Mouse (Mus musculus) midbrain, embryonic 16.5 days (tissue): ENCODE data around the gene Rras. TPM values are rescaled to one million over a fixed set of nuclear protein-coding genes. Genes with fewer than 3 reads are reported as not detected.
"Not testable (repeated sequence)": the region's sequence is repeated elsewhere in the genome, so short reads cannot be mapped to it uniquely, and the experiment has no call there.

Source experiments
- ATAC-seq: fragments of 200-750 bp; cut with Nextera tagmentation; 2 replicates; pipeline ENCODE4 v1.8.0; 2017; ENCODE audit warnings: moderate TSS enrichment
- H3K27ac ChIP-seq: fragments of 300-500 bp; sonication (generic); 2 replicates; pipeline ENCODE4 v1.5.1; 2014; ENCODE audit warnings: mild to moderate bottlenecking, low read length, mixed read lengths
- H3K27me3 ChIP-seq: fragments of 300-500 bp; sonication (generic); 2 replicates; pipeline ENCODE4 v1.6.1; 2014; ENCODE audit warnings: low read depth, low read length, mixed read lengths; ENCODE audit not compliant: control insufficient read depth, insufficient read depth
- H3K36me3 ChIP-seq: fragments of 300-500 bp; sonication (generic); 2 replicates; pipeline ENCODE4 v1.6.1; 2014; ENCODE audit warnings: mild to moderate bottlenecking, low read length, moderate library complexity, mixed read lengths; ENCODE audit not compliant: control insufficient read depth, insufficient read depth
- H3K4me1 ChIP-seq: fragments of 300-500 bp; sonication (generic); 2 replicates; pipeline ENCODE4 v1.6.1; 2014; ENCODE audit warnings: mild to moderate bottlenecking, low read length, mixed read lengths; ENCODE audit not compliant: control insufficient read depth, insufficient read depth
- H3K4me2 ChIP-seq: fragments of 300-500 bp; sonication (generic); 2 replicates; pipeline ENCODE4 v1.6.1; 2014; ENCODE audit warnings: mild to moderate bottlenecking, low read length, mixed read lengths
- H3K4me3 ChIP-seq: fragments of 300-500 bp; sonication (generic); 2 replicates; pipeline ENCODE4 v1.5.1; 2014; ENCODE audit warnings: low read depth, mild to moderate bottlenecking, low read length, moderate library complexity, mixed read lengths
- H3K9ac ChIP-seq: fragments of 300-500 bp; sonication (generic); 2 replicates; pipeline ENCODE4 v1.6.1; 2014; ENCODE audit warnings: low read depth, low read length, mixed read lengths
- H3K9me3 ChIP-seq: fragments of 300-500 bp; sonication (generic); replicated peaks from 2 replicates; pipeline ENCODE4 v1.6.1; 2014; ENCODE audit warnings: mild to moderate bottlenecking, low read length, mixed read lengths; ENCODE audit not compliant: control insufficient read depth, poor library complexity, severe bottlenecking
- WGBS: fragments of 180-500 bp; shearing (Covaris S2); extraction: QIAGEN DNeasy Blood & Tissue Kit; methylation state at CpG from one replicate; pipeline ENCODE4 v1.1.7; 2014; 5-methylcytosine and 5-hydroxymethylcytosine counted together
- polyA plus RNA-seq: library from polyadenylated mRNA; unstranded; fragments of >200 nt; fragmentation: Nextera tagmentation; extraction: Ambion mirVana; gene quantifications from 2 replicates; pipeline ENCODE4 v1.2.1, GENCODE M21; 2015

Gene Rras
- polyA plus RNA-seq, 1 experiment from 2014 or later, result 12.4 TPM

GRCm38 (mm10) chr7:45015957-45016612 lies 1.7 kb upstream of the Rras start, which contains the start of gene Scaf1:
Scaf1 (minus strand) TSS chr7:45016363.
- Histone ChIP-seq H3K4me2 (peak within 1 kb of the TSS; percentile 94), H3K27ac (peak within 1 kb of the TSS; percentile 81), H3K9ac (peak within 1 kb of the TSS; percentile 98), H3K9me3 (no peaks in the 10 kb centered on the region), H3K27me3 (no peaks in the 10 kb centered on the region), H3K36me3 (peaks cover 19% of the 10 kb centered on the region), H3K4me3 (peak within 1 kb of the TSS; percentile 93), H3K4me1 (peaks cover 23% of the 10 kb centered on the region)
- peak; percentile 94 for ATAC-seq
- WGBS, result 1% methylated on average over 69 of the region's 69 CpGs

GRCm38 (mm10) chr7:45016761-45017160 lies 1.0 kb upstream of the Rras start:
- Histone ChIP-seq H3K4me1 (peaks cover 23% of the 10 kb centered on the region), H3K27me3 (no peaks in the 10 kb centered on the region), H3K9me3 (no peaks in the 10 kb centered on the region), H3K4me3 (peak overlapping the region; percentile 93), H3K27ac (peak overlapping the region; percentile 66), H3K36me3 (peaks cover 13% of the 10 kb centered on the region), H3K4me2 (peak overlapping the region; percentile 94), H3K9ac (peak overlapping the region; percentile 71)
- peak; percentile 4; the same call in 1 of the 2 replicates for ATAC-seq
- 3% methylated on average over 4 of the region's 4 CpGs for WGBS

GRCm38 (mm10) chr7:45019031-45019571 lies 1.3 kb downstream of the Rras start:
- Histone ChIP-seq H3K4me3 (no peak overlapping the region), H3K9me3 (no peaks in the 10 kb centered on the region), H3K4me2 (peak overlapping the region; percentile 22), H3K36me3 (no peaks in the 10 kb centered on the region), H3K27ac (no peak overlapping the region), H3K9ac (no peak overlapping the region), H3K27me3 (no peaks in the 10 kb centered on the region), H3K4me1 (peaks cover 21% of the 10 kb centered on the region)
- ATAC-seq, result no peak
- WGBS, result 38% methylated on average over 8 of the region's 8 CpGs

- Histone ChIP-seq H3K27ac (no peak overlapping the region), H3K36me3 (no peaks in the 10 kb centered on the region), H3K27me3 (no peaks in the 10 kb centered on the region), H3K9me3 (no peaks in the 10 kb centered on the region), H3K4me3 (no peak overlapping the region), H3K4me2 (no peak overlapping the region), H3K9ac (no peak overlapping the region), H3K4me1 (peaks cover 12% of the 10 kb centered on the region)
- ATAC-seq, result no peak
- 77% methylated on average over 9 of the region's 9 CpGs for WGBS
Observed at GRCm38 (mm10) chr7:45020225-45020624, 2.5 kb downstream of the Rras start.

GRCm38 (mm10) chr7:45023711-45024110 lies 6.0 kb downstream of the Rras start:
- H3K9me3 ChIP-seq, H3K4me2 ChIP-seq, ATAC-seq, H3K27me3 ChIP-seq, H3K27ac ChIP-seq, H3K4me1 ChIP-seq, H3K9ac ChIP-seq, H3K4me3 ChIP-seq: not testable (repeated sequence)
- 80% methylated on average over 5 of the region's 5 CpGs for WGBS
- peaks cover 13% of the 10 kb centered on the region for H3K36me3 ChIP-seq

GRCm38 (mm10) chr7:45024281-45025248 lies 6.8 kb downstream of the Rras start:
- H3K4me3 ChIP-seq, result no peak overlapping the region
- H3K36me3 ChIP-seq, result peaks cover 19% of the 10 kb centered on the region
- H3K27me3 ChIP-seq, result no peaks in the 10 kb centered on the region
- peaks cover 6% of the 10 kb centered on the region; the same call in 1 of the 2 replicates for H3K4me1 ChIP-seq
- WGBS, result 90% methylated on average over 15 of the region's 15 CpGs
- ATAC-seq, result no peak
- H3K4me2 ChIP-seq, result no peak overlapping the region
- H3K9ac ChIP-seq, result no peak overlapping the region
- no peaks in the 10 kb centered on the region for H3K9me3 ChIP-seq
- H3K27ac ChIP-seq, result no peak overlapping the region

- Histone ChIP-seq H3K4me1 (peaks cover 6% of the 10 kb centered on the region; the same call in 1 of the 2 replicates), H3K36me3 (peaks cover 29% of the 10 kb centered on the region), H3K27me3 (no peaks in the 10 kb centered on the region), H3K4me2 (no peak overlapping the region), H3K9ac (no peak overlapping the region), H3K4me3 (no peak overlapping the region), H3K9me3 (no peaks in the 10 kb centered on the region), H3K27ac (peak overlapping the region; percentile 2)
- ATAC-seq, result no peak
- 81% methylated on average over 8 of the region's 8 CpGs for WGBS
Observed at GRCm38 (mm10) chr7:45025601-45026220, 8.0 kb downstream of the Rras start.

- H3K9me3 ChIP-seq, result no peaks in the 10 kb centered on the region
- no peak overlapping the region for H3K4me3 ChIP-seq
- peak overlapping the region; percentile 2 for H3K27ac ChIP-seq
- H3K36me3 ChIP-seq, result peaks cover 34% of the 10 kb centered on the region
- H3K4me2 ChIP-seq, result no peak overlapping the region
- H3K4me1 ChIP-seq, result peaks cover 6% of the 10 kb centered on the region; the same call in 1 of the 2 replicates
- no peak overlapping the region for H3K9ac ChIP-seq
- H3K27me3 ChIP-seq, result no peaks in the 10 kb centered on the region
- ATAC-seq, result peak; percentile 34; the same call in 1 of the 2 replicates
- WGBS, result 31% methylated on average over 2 of the region's 2 CpGs
Observed at GRCm38 (mm10) chr7:45026256-45026655, 8.5 kb downstream of the Rras start.
